Mouse (Mus musculus) effector memory CD4-positive, alpha-beta T cell, adult 5 months (primary cell): ENCODE measurements around the gene Tmem265. TPM values are rescaled to one million over a fixed set of nuclear protein-coding genes. Genes with fewer than 3 reads are reported as not detected.

Experiments used
- polyA plus RNA-seq: library from polyadenylated mRNA; unstranded; fragments of 100-300 nt; shearing (Covaris generic); gene quantifications from one replicate; pipeline ENCODE4 v1.2.1, GENCODE M21; 2017

Tmem265 gene
- 10.3 TPM for polyA plus RNA-seq

DNA sequence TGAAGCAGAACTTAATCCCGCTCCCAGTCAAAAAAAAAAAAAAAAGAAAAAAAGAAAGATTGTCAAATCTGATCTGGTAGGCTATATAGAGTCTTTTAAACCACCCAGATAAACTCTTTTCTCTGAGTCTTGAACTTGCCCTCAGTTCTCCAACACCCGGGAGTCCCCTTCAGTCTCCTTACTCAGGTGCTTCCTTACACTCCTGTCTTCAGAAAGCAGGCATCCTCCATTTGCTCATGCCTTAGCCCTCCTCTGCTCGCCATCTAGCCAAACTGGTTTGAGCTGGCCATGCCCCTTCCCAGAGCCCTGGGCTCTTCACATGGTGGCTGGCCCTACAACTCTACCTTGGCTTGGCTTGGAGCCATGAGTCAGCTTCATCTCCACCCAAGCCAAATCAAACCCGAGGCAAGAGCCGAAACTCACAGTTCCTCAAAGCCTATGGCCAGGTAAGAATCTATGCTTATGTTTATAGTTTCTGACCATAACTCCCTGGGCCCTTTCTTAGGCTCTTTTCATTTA, at the start of gene Tmem265:
Gene Tmem265 (plus strand): TSS at position 51 of the 519 bp plus-strand sequence.

DNA sequence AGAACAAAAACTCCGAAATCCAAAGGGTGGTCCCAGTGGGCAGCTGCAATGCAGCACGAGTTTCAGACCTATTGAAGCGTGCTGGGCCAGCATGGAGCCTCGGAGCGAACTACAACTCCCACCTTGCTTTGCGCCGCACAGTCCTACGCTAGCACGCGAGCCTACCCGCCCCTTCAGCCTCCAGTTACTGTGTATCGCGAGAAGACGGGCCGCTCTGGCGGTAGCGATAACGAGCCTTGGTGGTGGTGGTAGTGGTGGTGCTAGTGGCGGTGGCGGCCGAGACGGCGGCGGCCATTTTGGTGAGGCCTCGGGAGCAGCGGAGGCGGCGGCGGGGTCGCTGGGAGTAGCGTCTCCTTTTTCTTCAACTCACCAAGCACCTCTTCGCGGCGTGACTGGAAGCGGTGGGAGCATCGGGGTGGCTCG, 49.4 kb upstream of the Tmem265 start, which contains the start of gene Srcap:
Gene Srcap (plus strand): TSS at position 176 of the 423 bp plus-strand sequence.

DNA sequence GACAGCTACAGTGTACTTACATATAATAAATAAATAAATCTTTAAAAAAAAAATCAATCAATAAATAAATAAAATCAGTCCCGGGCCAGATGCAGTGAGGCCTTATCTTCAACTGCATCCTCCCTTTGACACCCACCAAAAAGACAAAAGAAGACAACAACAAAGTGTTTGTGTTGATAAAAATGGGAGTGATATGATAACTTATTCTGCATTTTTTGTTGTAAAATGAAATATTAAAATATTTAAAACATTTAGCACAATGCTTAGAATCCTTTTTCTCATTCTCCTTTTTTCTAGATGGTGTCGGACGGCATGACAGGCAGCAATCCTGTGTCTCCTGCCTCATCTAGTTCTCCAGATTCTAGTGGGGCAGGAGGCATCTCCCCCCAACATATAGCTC, 41.9 kb upstream of the Tmem265 start, which contains the start of gene Gm42715:
Gene Gm42715 (plus strand): TSS at position 301 of the 400 bp plus-strand sequence.

GRCm38 (mm10) chr7:127572895-127573471, 11.8 kb downstream of the Tmem265 start, which contains the start of gene Phkg2:
Gene Phkg2, plus strand, starts transcription at chr7:127573340.

DNA sequence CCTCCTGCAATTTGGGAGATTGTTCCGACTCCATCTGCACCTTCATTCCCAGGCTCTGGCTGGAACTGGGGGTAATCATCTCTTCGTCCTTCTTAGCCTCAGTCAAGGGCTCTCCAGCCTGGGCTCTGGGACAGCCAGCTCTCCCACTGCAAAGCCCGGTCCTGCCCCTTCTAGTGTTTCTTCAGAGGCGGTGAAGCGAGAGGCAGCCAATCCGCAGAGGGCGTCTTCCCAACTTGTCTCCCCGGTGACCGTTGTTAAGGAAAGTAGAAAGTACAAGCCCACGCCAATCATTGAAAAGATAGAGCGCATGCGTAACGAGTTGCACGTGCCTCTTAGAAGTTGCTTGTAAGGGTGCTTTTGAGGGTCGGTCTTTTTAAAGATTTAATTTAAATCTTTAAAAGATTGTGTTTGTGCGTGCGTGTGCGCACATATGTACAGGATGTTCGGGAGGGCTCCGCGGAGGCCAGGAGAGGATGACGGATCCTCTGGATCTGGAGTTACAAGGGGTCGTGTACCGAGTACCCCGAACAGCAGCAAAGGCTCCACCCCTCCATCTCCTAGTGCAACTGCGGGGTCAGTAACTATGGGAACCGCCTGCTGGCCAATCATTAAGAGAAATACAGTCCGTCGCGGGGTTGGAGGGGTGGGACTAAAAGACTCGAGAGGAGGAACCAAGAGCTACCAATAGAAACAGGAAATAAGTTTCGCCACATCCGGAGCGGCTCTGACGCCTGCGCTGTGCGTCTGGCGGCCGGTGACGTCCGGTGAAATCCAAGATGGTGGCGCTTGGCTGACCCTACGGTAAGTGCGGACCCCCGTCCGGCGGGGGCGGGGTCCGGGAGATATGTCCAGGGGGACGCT, 27.1 kb downstream of the Tmem265 start, which contains the start of the genes Ccdc189 and Rnf40:
Gene Ccdc189 (minus strand): TSS at position 585 of the 861 bp plus-strand sequence.
Gene Rnf40 (plus strand): TSS at position 757 of the 861 bp plus-strand sequence.

DNA sequence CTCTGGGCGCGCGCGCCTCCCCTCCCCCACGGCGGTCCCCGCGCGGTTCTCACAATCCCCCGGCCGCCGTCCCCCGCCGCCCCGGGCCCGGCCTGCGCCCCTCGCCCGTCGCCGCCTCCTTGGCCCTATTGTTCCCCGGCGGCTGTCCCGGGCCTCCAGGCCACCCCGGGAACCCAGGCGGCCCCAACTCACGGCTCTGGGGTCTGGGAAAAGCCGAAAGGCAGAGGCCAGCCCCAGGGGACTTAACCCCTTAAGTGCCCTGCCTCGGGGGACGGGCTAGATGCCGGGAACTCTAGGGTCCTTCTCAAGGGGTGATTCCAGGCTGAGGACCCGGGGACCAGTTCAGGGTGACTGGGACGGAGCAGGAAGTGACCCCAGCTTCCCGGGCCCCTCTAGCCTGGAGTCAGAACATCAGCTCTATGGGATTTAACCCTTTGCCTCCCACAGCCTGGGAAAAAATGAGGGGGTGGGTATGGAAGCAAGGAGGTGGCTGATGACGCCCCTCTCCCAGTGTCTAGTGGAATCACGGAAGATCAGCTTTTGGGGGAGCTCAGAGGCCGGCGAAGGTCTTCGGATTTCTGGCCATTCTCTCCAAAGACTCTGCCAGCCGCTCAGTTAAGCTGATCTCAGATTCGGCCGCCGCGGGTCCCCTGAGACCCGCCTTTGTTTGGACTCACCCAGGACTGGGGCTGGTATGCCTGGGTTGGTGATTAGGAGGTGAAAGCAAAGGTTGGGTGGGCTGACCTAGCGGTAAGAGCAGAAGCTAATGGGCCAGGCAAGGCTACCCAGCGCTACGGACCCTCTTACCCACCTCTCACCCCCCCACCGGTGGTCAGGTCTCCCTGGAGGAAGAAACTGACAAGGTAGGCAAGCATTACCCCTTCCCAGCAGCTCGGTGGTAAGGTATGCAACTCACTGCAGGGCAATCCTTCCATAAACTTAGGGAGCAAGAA, 54.0 kb downstream of the Tmem265 start, which contains the start of gene Zfp629:
Gene Zfp629 (minus strand): TSS at position 907 of the 953 bp plus-strand sequence.

Other genes starting within 250 kb of the Tmem265 start
- 0.21 TPM for gene Zfp768, start 215.8 kb upstream of the Tmem265 start, polyA plus RNA-seq
- 19.6 TPM for gene Zfp747, start 185.3 kb upstream of the Tmem265 start, polyA plus RNA-seq
- gene 9130019O22Rik, start 174.2 kb upstream of the Tmem265 start, polyA plus RNA-seq: 5.6 TPM
- 3.7 TPM for gene E430018J23Rik, start 167.8 kb upstream of the Tmem265 start, polyA plus RNA-seq
- 10.0 TPM for gene Zfp764, start 154.6 kb upstream of the Tmem265 start, polyA plus RNA-seq
- 18.7 TPM for gene Zfp688, start 139.3 kb upstream of the Tmem265 start, polyA plus RNA-seq
- 12.1 TPM for gene Zfp689, start 112.2 kb upstream of the Tmem265 start, polyA plus RNA-seq
- 122 TPM for gene Prr14, start 101.8 kb upstream of the Tmem265 start, polyA plus RNA-seq
- 16.1 TPM for gene Fbrs, start 82.2 kb upstream of the Tmem265 start, polyA plus RNA-seq
- 93.5 TPM for gene Srcap, start 49.4 kb upstream of the Tmem265 start, polyA plus RNA-seq
- 4.3 TPM for gene Gm42715, start 41.8 kb upstream of the Tmem265 start, polyA plus RNA-seq
- 82.7 TPM for gene Phkg2, start 11.9 kb downstream of the Tmem265 start, polyA plus RNA-seq
- gene Ccdc189, start 27.2 kb downstream of the Tmem265 start, polyA plus RNA-seq: 0.39 TPM
- gene Rnf40, start 27.4 kb downstream of the Tmem265 start, polyA plus RNA-seq: 108 TPM
- gene Zfp629, start 54.4 kb downstream of the Tmem265 start, polyA plus RNA-seq: 1.7 TPM
- 59.3 TPM for gene Bcl7c, start 147.5 kb downstream of the Tmem265 start, polyA plus RNA-seq
- not detected for gene Ctf1, start 151.3 kb downstream of the Tmem265 start, polyA plus RNA-seq
- gene Ctf2, start 170.8 kb downstream of the Tmem265 start, polyA plus RNA-seq: not detected
- 0.71 TPM for gene Fbxl19, start 183.2 kb downstream of the Tmem265 start, polyA plus RNA-seq
- gene Orai3, start 208.4 kb downstream of the Tmem265 start, polyA plus RNA-seq: 10.5 TPM
- 7.5 TPM for gene Setd1a, start 215.3 kb downstream of the Tmem265 start, polyA plus RNA-seq
- gene Gm49388, start 224.2 kb downstream of the Tmem265 start, polyA plus RNA-seq: not detected
- gene Hsd3b7, start 239.2 kb downstream of the Tmem265 start, polyA plus RNA-seq: 0.79 TPM